Mouse (Mus musculus) MEL (cell line): Measurements from ENCODE around the gene Sowaha. TPM values are rescaled to one million over a fixed set of nuclear protein-coding genes. Genes with fewer than 3 reads are reported as not detected.

Source experiments
- DNase-seq: peaks from one replicate; pipeline ENCODE4 v3.0.0; 2011; ENCODE audit warnings: low read depth, low spot score
- H3K27ac ChIP-seq: 2 replicates; pipeline ENCODE4 v1.5.1; 2012; ENCODE audit warnings: low read depth, mild to moderate bottlenecking, control low read depth, low read length, moderate library complexity; ENCODE audit not compliant: control insufficient read depth
- H3K27me3 ChIP-seq, 2 experiments: fragments of 150-350 bp in 1 of 2; sonication (generic) in 1 of 2; 2 replicates each; pipeline ENCODE4 v1.6.1; 2012; ENCODE audit warnings: low read length in 2 of 2, mild to moderate bottlenecking in 2 of 2, improper control_type of control experiment in 1 of 2, moderate library complexity in 1 of 2; ENCODE audit not compliant: insufficient read depth in 2 of 2, control insufficient read depth in 1 of 2
- H3K36me3 ChIP-seq, 2 experiments: 2 replicates each; pipeline ENCODE4 v1.6.1; 2012 to 2014; ENCODE audit warnings: low read length in 2 of 2, improper control_type of control experiment in 1 of 2, inconsistent platforms in 1 of 2, mild to moderate bottlenecking in 1 of 2; ENCODE audit not compliant: insufficient read depth in 2 of 2, control insufficient read depth in 1 of 2
- H3K4me1 ChIP-seq, 2 experiments: fragments of 150-350 bp in 1 of 2; sonication (generic) in 1 of 2; 2 replicates each; pipeline ENCODE4 v1.6.1; 2012; ENCODE audit warnings: low read length in 2 of 2, improper control_type of control experiment in 1 of 2, mild to moderate bottlenecking in 1 of 2; ENCODE audit not compliant: insufficient read depth in 2 of 2, control insufficient read depth in 1 of 2
- H3K4me3 ChIP-seq, 2 experiments: fragments of 150-350 bp in 1 of 2; sonication (generic) in 1 of 2; 2 replicates each; pipeline ENCODE4 v1.5.1; 2012; ENCODE audit warnings: low read depth in 2 of 2, low read length in 2 of 2, mild to moderate bottlenecking in 2 of 2, moderate library complexity in 2 of 2, control low read depth in 1 of 2, improper control_type of control experiment in 1 of 2; ENCODE audit not compliant: control insufficient read depth in 1 of 2, insufficient read depth in 1 of 2
- H3K79me2 ChIP-seq: 2 replicates; pipeline ENCODE4 v1.6.1; 2012; ENCODE audit warnings: mild to moderate bottlenecking, low read length, moderate library complexity; ENCODE audit not compliant: control insufficient read depth, poor library complexity, insufficient read depth
- H3K9ac ChIP-seq: 2 replicates; pipeline ENCODE4 v1.6.1; 2012; ENCODE audit warnings: low read depth, mild to moderate bottlenecking, control low read depth, low read length, moderate library complexity; ENCODE audit not compliant: control insufficient read depth, poor library complexity, severe bottlenecking
- H3K9me3 ChIP-seq: fragments of 150-350 bp; sonication (generic); replicated peaks from 2 replicates; pipeline ENCODE4 v1.6.1; 2012; ENCODE audit warnings: mild to moderate bottlenecking, low read length, improper control_type of control experiment, moderate library complexity; ENCODE audit not compliant: insufficient read depth
- BHLHE40 ChIP-seq: IDR thresholded peaks from 2 replicates; pipeline ENCODE4 v1.6.1; 2012; ENCODE audit warnings: low read depth, mild to moderate bottlenecking, inconsistent platforms, low read length, improper control_type of control experiment, borderline replicate concordance
- CHD1 ChIP-seq: IDR thresholded peaks from 2 replicates; pipeline ENCODE4 v1.6.1; 2012; ENCODE audit warnings: low read depth, mild to moderate bottlenecking, inconsistent platforms, low read length, improper control_type of control experiment
- CTCF ChIP-seq, 3 experiments: IDR thresholded peaks in 2 of 3; conservative IDR thresholded peaks in 1 of 3; 2 replicates each; pipeline ENCODE4 v1.5.1; 2011 to 2012; ENCODE audit warnings: low read length in 3 of 3, low read depth in 2 of 3, mild to moderate bottlenecking in 2 of 3, improper control_type of control experiment in 1 of 3, inconsistent platforms in 1 of 3, mixed read lengths in 1 of 3, moderate library complexity in 1 of 3; ENCODE audit not compliant: control insufficient read depth in 1 of 3, insufficient read depth in 1 of 3, poor library complexity in 1 of 3, severe bottlenecking in 1 of 3
- E2F4 ChIP-seq: IDR thresholded peaks from 2 replicates; pipeline ENCODE4 v1.6.1; 2011; ENCODE audit warnings: low read depth, low read length, improper control_type of control experiment, borderline replicate concordance
- ETS1 ChIP-seq: IDR thresholded peaks from 2 replicates; pipeline ENCODE4 v1.6.1; 2012; ENCODE audit warnings: low read depth, mild to moderate bottlenecking, inconsistent platforms, low read length, improper control_type of control experiment, moderate library complexity
- GATA1 ChIP-seq: IDR thresholded peaks from 2 replicates; pipeline ENCODE4 v1.6.1; 2011; ENCODE audit warnings: low read depth, low read length, improper control_type of control experiment
- MAX ChIP-seq: IDR thresholded peaks from 2 replicates; pipeline ENCODE4 v1.6.1; 2011; ENCODE audit warnings: low read length, improper control_type of control experiment
- MAZ ChIP-seq: IDR thresholded peaks from 2 replicates; pipeline ENCODE4 v1.6.1; 2012; ENCODE audit warnings: low read depth, mild to moderate bottlenecking, inconsistent platforms, low read length, improper control_type of control experiment
- MEF2A ChIP-seq: IDR thresholded peaks from 2 replicates; pipeline ENCODE4 v1.6.1; 2014; ENCODE audit warnings: low read depth, mild to moderate bottlenecking, inconsistent platforms, low read length, improper control_type of control experiment; ENCODE audit not compliant: poor library complexity, insufficient replicate concordance, severe bottlenecking; ENCODE audit errors: extremely low read depth
- MYB ChIP-seq: IDR thresholded peaks from 2 replicates; pipeline ENCODE4 v1.6.1; 2011; ENCODE audit warnings: mild to moderate bottlenecking, low read depth, low read length, improper control_type of control experiment
- MYC ChIP-seq: IDR thresholded peaks from 2 replicates; pipeline ENCODE4 v1.6.1; 2011; ENCODE audit warnings: low read depth, mild to moderate bottlenecking, low read length, improper control_type of control experiment, moderate library complexity
- NRF1 ChIP-seq: IDR thresholded peaks from 2 replicates; pipeline ENCODE4 v1.6.1; 2014; ENCODE audit warnings: low read depth, mild to moderate bottlenecking, inconsistent platforms, low read length, improper control_type of control experiment, moderate library complexity; ENCODE audit not compliant: poor library complexity, insufficient read depth, severe bottlenecking
- POLR2A ChIP-seq, 2 experiments: IDR thresholded peaks; 2 replicates each; pipeline ENCODE4 v1.6.1; 2011 to 2012; ENCODE audit warnings: low read length in 2 of 2, mild to moderate bottlenecking in 2 of 2, control low read depth in 1 of 2, improper control_type of control experiment in 1 of 2, low read depth in 1 of 2, moderate library complexity in 1 of 2; ENCODE audit not compliant: control insufficient read depth in 1 of 2, insufficient read depth in 1 of 2, poor library complexity in 1 of 2
- POLR2AphosphoS5 ChIP-seq: IDR thresholded peaks from 2 replicates; pipeline ENCODE4 v1.6.1; 2012; ENCODE audit warnings: low read depth, borderline replicate concordance, mild to moderate bottlenecking, inconsistent platforms, low read length, moderate library complexity, mixed read lengths
- RCOR1 ChIP-seq: IDR thresholded peaks from 2 replicates; pipeline ENCODE4 v1.6.1; 2012; ENCODE audit warnings: low read depth, mild to moderate bottlenecking, inconsistent platforms, low read length, improper control_type of control experiment
- SMC3 ChIP-seq: IDR thresholded peaks from 2 replicates; pipeline ENCODE4 v1.6.1; 2011; ENCODE audit warnings: low read depth, low read length, improper control_type of control experiment
- TAL1 ChIP-seq: IDR thresholded peaks from 2 replicates; pipeline ENCODE4 v1.6.1; 2012; ENCODE audit warnings: mild to moderate bottlenecking, inconsistent platforms, low read length, moderate library complexity, mixed read lengths
- TCF12 ChIP-seq: IDR thresholded peaks from 2 replicates; pipeline ENCODE4 v1.6.1; 2014; ENCODE audit warnings: low read depth, mild to moderate bottlenecking, inconsistent platforms, low read length, improper control_type of control experiment, moderate library complexity
- UBTF ChIP-seq: IDR thresholded peaks from 2 replicates; pipeline ENCODE4 v1.6.1; 2012; ENCODE audit warnings: low read depth, mild to moderate bottlenecking, inconsistent platforms, low read length, improper control_type of control experiment, moderate library complexity, borderline replicate concordance; ENCODE audit not compliant: insufficient read depth
- ZKSCAN1 ChIP-seq: IDR thresholded peaks from 2 replicates; pipeline ENCODE4 v1.6.1; 2012; ENCODE audit warnings: low read depth, mild to moderate bottlenecking, inconsistent platforms, low read length, improper control_type of control experiment, moderate library complexity
- polyA plus RNA-seq, 2 experiments: library from polyadenylated mRNA; stranded (reverse) in 1 of 2; unstranded in 1 of 2; fragments of >175 nt in 1 of 2; fragments of >200 nt in 1 of 2; gene quantifications; 2 replicates each; pipeline versions ENCODE4 v1.2.1 to v1.2.4; 2012; ENCODE audit warnings: low replicate concordance in 2 of 2, low read depth in 1 of 2; ENCODE audit not compliant: insufficient read length in 2 of 2, insufficient read depth in 1 of 2, missing spikeins in 1 of 2
- total RNA-seq: library from RNA; depleted of rRNA; stranded (reverse); fragments of 300-350 nt; gene quantifications from 2 replicates; pipeline ENCODE4 v1.2.3, GENCODE M21; 2012

The Sowaha gene
- total and polyA plus RNA-seq, 3 experiments: not detected

- Histone ChIP-seq H3K4me1 (no peaks in the 10 kb centered on the region), H3K27me3 (peaks cover 24 to 32% of the 10 kb centered on the region in 2 experiments), H3K4me3 (no peak overlapping the region), H3K36me3 (no peaks in the 10 kb centered on the region), H3K9me3 (no peaks in the 10 kb centered on the region), H3K27ac (no peak overlapping the region), H3K9ac (no peak overlapping the region), H3K79me2 (no peaks in the 10 kb centered on the region)
- DNase-seq: no peak
- TF ChIP-seq GATA1: no peak
- TF ChIP-seq TAL1: no peak
- no peak for TF ChIP-seq MAZ
- TF ChIP-seq CHD1: no peak
- no peak for TF ChIP-seq RCOR1
- TF ChIP-seq MYC: no peak
- no peak for TF ChIP-seq POLR2AphosphoS5
- no peak for TF ChIP-seq SMC3
- no peak for TF ChIP-seq ETS1
Measured at GRCm38 (mm10) chr11:53451361-53451760, 28.7 kb downstream of the Sowaha start.

- Histone ChIP-seq H3K27ac (no peak overlapping the region), H3K9me3 (no peaks in the 10 kb centered on the region), H3K36me3 (no peaks in the 10 kb centered on the region), H3K4me3 (no peak overlapping the region), H3K79me2 (no peaks in the 10 kb centered on the region), H3K9ac (no peak overlapping the region), H3K4me1 (no peaks in the 10 kb centered on the region), H3K27me3 (peaks cover 23 to 30% of the 10 kb centered on the region in 2 experiments)
- TF ChIP-seq ZKSCAN1: no peak
- no peak for TF ChIP-seq TAL1
- no peak for TF ChIP-seq POLR2A (IDR thresholded peaks at IDR 0.05; ENCODE audit: control insufficient read depth in 1 of 2, insufficient read depth in 1 of 2, low read depth in 1 of 2, low read length in 2 of 2, poor library complexity in 1 of 2)
- no peak for DNase-seq
Measured at GRCm38 (mm10) chr11:53450070-53450705, 29.9 kb downstream of the Sowaha start.

- Histone ChIP-seq H3K9me3 (no peaks in the 10 kb centered on the region), H3K27me3 (peaks cover 20 to 24% of the 10 kb centered on the region in 2 experiments), H3K4me1 (peaks cover 0 to 3% of the 10 kb centered on the region in 2 experiments; a peak in 1 of 4 replicates), H3K27ac (no peak overlapping the region), H3K36me3 (peaks cover 0 to 3% of the 10 kb centered on the region in 2 experiments; a peak in 2 of 4 replicates), H3K79me2 (no peaks in the 10 kb centered on the region), H3K4me3 (no peak overlapping the region), H3K9ac (no peak overlapping the region)
- no peak for DNase-seq
- TF ChIP-seq POLR2A (IDR thresholded peaks at IDR 0.05; ENCODE audit: control insufficient read depth in 1 of 2, insufficient read depth in 1 of 2, low read depth in 1 of 2, low read length in 2 of 2, poor library complexity in 1 of 2): no peak
- no peak for TF ChIP-seq BHLHE40
- no peak for TF ChIP-seq TAL1
- no peak for TF ChIP-seq CTCF (IDR thresholded peaks at IDR 0.05 in 2 of 3, conservative IDR thresholded peaks at IDR 0.05 in 1 of 3; ENCODE audit: control insufficient read depth in 1 of 3, insufficient read depth in 1 of 3, low read depth in 2 of 3, low read length in 3 of 3, poor library complexity in 1 of 3, severe bottlenecking in 1 of 3)
- TF ChIP-seq E2F4: no peak
- no peak for TF ChIP-seq MYB
- no peak for TF ChIP-seq UBTF
- no peak for TF ChIP-seq TCF12
- TF ChIP-seq MAX: no peak
- no peak for TF ChIP-seq RCOR1
- no peak for TF ChIP-seq ETS1
- no peak for TF ChIP-seq MEF2A
- TF ChIP-seq NRF1: no peak
Measured at GRCm38 (mm10) chr11:53448529-53448928, 31.5 kb downstream of the Sowaha start.
